Mouse (Mus musculus): Measurements from ENCODE around the gene Adipor2. TPM values are rescaled to one million over a fixed set of nuclear protein-coding genes. Genes with fewer than 3 reads are reported as not detected.

Gene Adipor2
- total RNA-seq, 1 experiment: 59.4 TPM

DNA sequence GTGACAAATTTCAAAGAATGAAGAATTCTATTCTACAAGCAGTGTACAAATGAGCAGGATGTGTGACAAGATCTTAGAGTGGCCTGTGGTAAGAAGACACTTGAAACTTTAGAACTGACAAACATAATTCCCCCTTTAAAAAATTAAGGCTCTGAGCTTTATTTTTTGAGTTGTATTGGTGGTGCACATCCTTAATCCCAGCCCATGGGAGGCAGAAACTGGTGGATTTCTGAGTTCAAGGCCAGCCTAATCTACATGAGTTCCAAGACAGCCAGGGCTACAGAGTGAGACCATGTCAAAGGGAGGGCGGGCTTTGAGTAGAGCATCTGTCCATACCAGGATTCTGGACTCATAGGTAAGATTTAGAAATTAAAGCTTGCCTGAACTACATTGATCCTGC lies 30.7 kb downstream of the Adipor2 start:
- Histone ChIP-seq H3K9me3 (ENCODE audit: control insufficient read depth, insufficient read depth, low read depth, low read length) (no peaks in the 10 kb centered on the region), H3K27ac (ENCODE audit: insufficient read depth, low read depth, low read length, poor library complexity, severe bottlenecking) (no peak overlapping the region), H3K36me3 (ENCODE audit: control insufficient read depth, insufficient read depth, low read length, poor library complexity, severe bottlenecking) (no peaks in the 10 kb centered on the region), H3K4me1 (ENCODE audit: control insufficient read depth in 2 of 2, insufficient read depth in 2 of 2, low read length in 2 of 2, poor library complexity in 1 of 2) (peaks cover 0 to 2% of the 10 kb centered on the region in 2 experiments; a peak in 1 of 4 replicates), H3K4me3 (ENCODE audit: insufficient read depth in 1 of 2, low read depth in 1 of 2, low read length in 2 of 2, poor library complexity in 1 of 2, severe bottlenecking in 1 of 2) (no peak overlapping the region; a peak in 1 of 4 replicates), H3K9ac (ENCODE audit: insufficient read depth, low read depth, low read length, poor library complexity, severe bottlenecking) (no peak overlapping the region)
- TF ChIP-seq HCFC1 (IDR thresholded peaks at IDR 0.05; ENCODE audit: borderline replicate concordance, insufficient read depth, low read length) (no peak), MAFK (IDR thresholded peaks at IDR 0.05; ENCODE audit: insufficient read depth, low read depth, low read length) (no peak)
- in situ Hi-C loops (cut with MboI; ENCODE audit: low sequenced_read_pairs in 2 of 2, unreplicated experiment in 2 of 2): no loop called here
- DNase-seq (ENCODE audit: low read depth, low spot score): no peak

DNA sequence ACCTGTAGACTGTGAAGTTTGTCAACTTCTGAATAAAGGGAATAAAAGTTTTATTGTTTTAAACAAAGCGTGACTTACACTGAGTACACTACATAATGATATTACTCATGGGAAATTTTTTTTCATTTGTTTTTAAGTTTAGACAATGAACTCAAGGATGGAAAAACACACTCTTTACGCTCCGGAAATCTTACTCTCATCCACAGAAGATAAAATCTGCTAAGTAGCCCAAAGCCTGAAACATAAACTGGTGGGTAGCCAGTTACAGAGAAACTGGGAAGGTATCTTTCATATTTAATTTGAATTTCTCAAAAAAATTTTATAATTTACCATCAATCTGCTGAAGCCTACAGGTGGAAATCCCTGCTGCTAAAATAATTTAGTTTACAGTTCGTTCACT lies 31.1 kb downstream of the Adipor2 start:
- Histone ChIP-seq H3K4me3 (ENCODE audit: insufficient read depth in 1 of 2, low read depth in 1 of 2, low read length in 2 of 2, poor library complexity in 1 of 2, severe bottlenecking in 1 of 2) (no peak overlapping the region), H3K36me3 (ENCODE audit: control insufficient read depth, insufficient read depth, low read length, poor library complexity, severe bottlenecking) (no peaks in the 10 kb centered on the region), H3K27ac (ENCODE audit: insufficient read depth, low read depth, low read length, poor library complexity, severe bottlenecking) (no peak overlapping the region), H3K9me3 (ENCODE audit: control insufficient read depth, insufficient read depth, low read depth, low read length) (no peaks in the 10 kb centered on the region), H3K9ac (ENCODE audit: insufficient read depth, low read depth, low read length, poor library complexity, severe bottlenecking) (no peak overlapping the region), H3K4me1 (ENCODE audit: control insufficient read depth in 2 of 2, insufficient read depth in 2 of 2, low read length in 2 of 2, poor library complexity in 1 of 2) (peaks cover 0 to 2% of the 10 kb centered on the region in 2 experiments; a peak in 1 of 4 replicates)
- DNase-seq (ENCODE audit: low read depth, low spot score): no peak
- TF ChIP-seq MAFK (IDR thresholded peaks at IDR 0.05; ENCODE audit: insufficient read depth, low read depth, low read length) (no peak), HCFC1 (IDR thresholded peaks at IDR 0.05; ENCODE audit: borderline replicate concordance, insufficient read depth, low read length) (no peak), CHD2 (IDR thresholded peaks at IDR 0.05; ENCODE audit: low read depth, low read length) (no peak), ZC3H11A (IDR thresholded peaks at IDR 0.05; ENCODE audit: borderline replicate concordance, low read depth, low read length) (no peak), ZNF384 (IDR thresholded peaks at IDR 0.05; ENCODE audit: low read depth, low read length) (no peak)
- in situ Hi-C loops (cut with MboI; ENCODE audit: low sequenced_read_pairs in 2 of 2, unreplicated experiment in 2 of 2): no loop called here

DNA sequence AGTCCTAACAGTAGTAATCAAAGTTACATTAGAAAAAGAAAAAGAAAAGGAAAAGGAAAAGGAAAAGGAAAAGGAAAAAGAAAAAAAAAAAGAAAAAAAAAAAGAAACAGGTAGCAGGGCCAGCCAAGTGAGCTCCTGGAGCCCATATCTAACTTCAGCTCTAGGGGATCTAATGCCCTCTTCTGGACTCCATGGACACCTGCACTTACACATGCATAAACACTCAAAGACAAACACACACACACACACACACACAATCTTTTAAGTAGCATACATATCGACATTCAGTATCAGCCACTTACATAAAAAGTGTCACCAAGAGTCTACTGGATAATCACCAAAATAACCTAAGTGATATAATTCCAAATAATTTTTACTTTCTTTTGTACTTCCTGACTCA lies 31.8 kb downstream of the Adipor2 start:
- in situ Hi-C loops (cut with MboI; ENCODE audit: low sequenced_read_pairs in 2 of 2, unreplicated experiment in 2 of 2): no loop called here
- Histone ChIP-seq H3K27ac (ENCODE audit: insufficient read depth, low read depth, low read length, poor library complexity, severe bottlenecking) (no peak overlapping the region), H3K4me1 (ENCODE audit: control insufficient read depth in 2 of 2, insufficient read depth in 2 of 2, low read length in 2 of 2, poor library complexity in 1 of 2) (peaks cover 0 to 2% of the 10 kb centered on the region in 2 experiments; a peak in 1 of 4 replicates), H3K4me3 (ENCODE audit: insufficient read depth in 1 of 2, low read depth in 1 of 2, low read length in 2 of 2, poor library complexity in 1 of 2, severe bottlenecking in 1 of 2) (no peak overlapping the region), H3K9ac (ENCODE audit: insufficient read depth, low read depth, low read length, poor library complexity, severe bottlenecking) (no peak overlapping the region), H3K36me3 (ENCODE audit: control insufficient read depth, insufficient read depth, low read length, poor library complexity, severe bottlenecking) (no peaks in the 10 kb centered on the region), H3K9me3 (ENCODE audit: control insufficient read depth, insufficient read depth, low read depth, low read length) (no peaks in the 10 kb centered on the region)
- TF ChIP-seq CHD2 (IDR thresholded peaks at IDR 0.05; ENCODE audit: low read depth, low read length) (no peak), HCFC1 (IDR thresholded peaks at IDR 0.05; ENCODE audit: borderline replicate concordance, insufficient read depth, low read length) (no peak), MAFK (IDR thresholded peaks at IDR 0.05; ENCODE audit: insufficient read depth, low read depth, low read length) (no peak), ZNF384 (IDR thresholded peaks at IDR 0.05; ENCODE audit: low read depth, low read length) (no peak)
- DNase-seq (ENCODE audit: low read depth, low spot score): no peak

DNA sequence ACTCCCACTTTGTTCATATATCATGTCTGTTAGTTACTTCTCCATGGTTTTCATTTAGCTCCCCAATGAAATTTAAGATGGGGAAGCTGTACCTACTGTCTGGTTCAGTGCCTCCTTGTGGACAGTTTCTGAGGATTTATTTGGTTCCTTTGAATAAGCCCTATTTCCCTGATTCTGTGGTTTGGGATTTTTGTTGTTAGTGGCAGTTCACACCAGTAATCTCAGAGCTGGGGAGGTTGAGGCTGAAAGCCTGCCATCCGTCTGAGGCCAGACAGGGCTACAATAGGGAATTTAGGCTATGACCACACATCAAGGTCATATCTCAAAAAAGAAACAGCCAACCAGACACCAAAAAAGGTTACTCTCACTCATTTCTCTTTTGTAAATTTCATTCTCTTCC lies 38.9 kb downstream of the Adipor2 start:
- Histone ChIP-seq H3K4me1 (ENCODE audit: control insufficient read depth in 2 of 2, insufficient read depth in 2 of 2, low read length in 2 of 2, poor library complexity in 1 of 2) (peaks cover 0 to 4% of the 10 kb centered on the region in 2 experiments; a peak in 1 of 4 replicates), H3K4me3 (ENCODE audit: insufficient read depth in 1 of 2, low read depth in 1 of 2, low read length in 2 of 2, poor library complexity in 1 of 2, severe bottlenecking in 1 of 2) (no peak overlapping the region), H3K27ac (ENCODE audit: insufficient read depth, low read depth, low read length, poor library complexity, severe bottlenecking) (no peak overlapping the region), H3K9ac (ENCODE audit: insufficient read depth, low read depth, low read length, poor library complexity, severe bottlenecking) (no peak overlapping the region), H3K9me3 (ENCODE audit: control insufficient read depth, insufficient read depth, low read depth, low read length) (no peaks in the 10 kb centered on the region), H3K36me3 (ENCODE audit: control insufficient read depth, insufficient read depth, low read length, poor library complexity, severe bottlenecking) (no peaks in the 10 kb centered on the region)
- no peak for TF ChIP-seq ZNF384 (IDR thresholded peaks at IDR 0.05; ENCODE audit: low read depth, low read length)
- TF ChIP-seq HCFC1 (IDR thresholded peaks at IDR 0.05; ENCODE audit: borderline replicate concordance, insufficient read depth, low read length): no peak
- TF ChIP-seq MAFK (IDR thresholded peaks at IDR 0.05; ENCODE audit: insufficient read depth, low read depth, low read length): no peak
- no peak for TF ChIP-seq CHD2 (IDR thresholded peaks at IDR 0.05; ENCODE audit: low read depth, low read length)
- TF ChIP-seq ZC3H11A (IDR thresholded peaks at IDR 0.05; ENCODE audit: borderline replicate concordance, low read depth, low read length): no peak
- no peak for DNase-seq (ENCODE audit: low read depth, low spot score)
- in situ Hi-C loops (cut with MboI; ENCODE audit: low sequenced_read_pairs in 2 of 2, unreplicated experiment in 2 of 2): no loop called here

DNA sequence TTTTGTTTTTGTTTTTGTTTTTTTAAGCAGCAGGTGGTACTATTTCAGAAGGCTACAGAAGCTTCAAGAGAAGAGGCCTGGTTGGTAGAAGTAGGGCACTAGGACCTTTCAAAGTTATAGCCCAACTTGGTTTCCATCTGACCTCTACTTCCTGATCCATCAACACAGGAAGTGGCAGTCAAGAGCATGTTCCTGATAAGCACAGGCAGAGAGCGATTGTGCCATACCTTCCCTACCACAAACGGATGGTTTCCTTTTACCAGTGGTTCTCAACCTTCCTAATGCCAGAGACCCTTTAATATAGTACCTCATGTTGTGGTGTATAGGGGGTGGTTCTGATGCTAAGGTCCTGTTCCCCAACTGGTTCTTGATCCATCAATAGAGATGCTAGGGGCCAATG lies 39.9 kb downstream of the Adipor2 start:
- Histone ChIP-seq H3K4me3 (ENCODE audit: insufficient read depth in 1 of 2, low read depth in 1 of 2, low read length in 2 of 2, poor library complexity in 1 of 2, severe bottlenecking in 1 of 2) (no peak overlapping the region), H3K36me3 (ENCODE audit: control insufficient read depth, insufficient read depth, low read length, poor library complexity, severe bottlenecking) (no peaks in the 10 kb centered on the region), H3K27ac (ENCODE audit: insufficient read depth, low read depth, low read length, poor library complexity, severe bottlenecking) (no peak overlapping the region), H3K9me3 (ENCODE audit: control insufficient read depth, insufficient read depth, low read depth, low read length) (no peaks in the 10 kb centered on the region), H3K4me1 (ENCODE audit: control insufficient read depth in 2 of 2, insufficient read depth in 2 of 2, low read length in 2 of 2, poor library complexity in 1 of 2) (peaks cover 0 to 4% of the 10 kb centered on the region in 2 experiments; a peak in 1 of 4 replicates), H3K9ac (ENCODE audit: insufficient read depth, low read depth, low read length, poor library complexity, severe bottlenecking) (no peak overlapping the region)
- TF ChIP-seq HCFC1 (IDR thresholded peaks at IDR 0.05; ENCODE audit: borderline replicate concordance, insufficient read depth, low read length): no peak
- no peak for TF ChIP-seq ZNF384 (IDR thresholded peaks at IDR 0.05; ENCODE audit: low read depth, low read length)
- TF ChIP-seq CHD2 (IDR thresholded peaks at IDR 0.05; ENCODE audit: low read depth, low read length): no peak
- TF ChIP-seq MAFK (IDR thresholded peaks at IDR 0.05; ENCODE audit: insufficient read depth, low read depth, low read length): no peak
- TF ChIP-seq ZC3H11A (IDR thresholded peaks at IDR 0.05; ENCODE audit: borderline replicate concordance, low read depth, low read length): no peak
- no peak for DNase-seq (ENCODE audit: low read depth, low spot score)
- in situ Hi-C loops (cut with MboI; ENCODE audit: low sequenced_read_pairs in 2 of 2, unreplicated experiment in 2 of 2): no loop called here
